1 mouse cellular context compared by ENCODE assay signal in the genomic region with DNA sequence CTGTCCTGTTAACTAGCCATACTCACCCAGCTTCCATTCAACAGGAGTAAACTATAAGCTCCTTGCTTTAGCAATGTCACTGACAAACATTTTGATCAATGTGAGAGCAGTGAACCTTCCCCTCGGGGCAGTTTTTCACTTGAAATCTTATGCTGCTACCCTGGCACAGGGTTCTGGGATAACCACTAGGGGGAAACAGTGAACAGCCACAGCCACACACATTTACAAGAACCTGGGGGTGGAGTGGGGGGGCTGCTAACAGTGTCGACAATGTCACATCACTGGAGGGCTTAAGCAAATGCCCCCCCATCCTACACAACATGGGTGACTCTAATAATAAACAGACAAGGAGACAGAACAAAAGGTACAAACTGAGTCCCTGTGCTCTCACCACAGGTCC.
TF ChIP-seq lines count a peak whose summit lies in the region.

No protein-coding gene starts in this region.

TF ChIP-seq in MEL, 35 proteins besides CTCF, POLR2A, EP300 and RAD21 (continued from another document):
- TF ChIP-seq CHD1 (IDR thresholded peaks at IDR 0.05; ENCODE audit: low read depth, low read length), result no peak
- no peak for TF ChIP-seq USF2 (IDR thresholded peaks at IDR 0.05; ENCODE audit: borderline replicate concordance in 1 of 2, insufficient read depth in 1 of 2, low read depth in 1 of 2, low read length in 2 of 2)
